Mouse (Mus musculus): ENCODE data around the gene Unc13d.
"Not testable (repeated sequence)": the region's sequence is repeated elsewhere in the genome, so short reads cannot be mapped to it uniquely, and the experiment has no call there.

The Unc13d gene

DNA sequence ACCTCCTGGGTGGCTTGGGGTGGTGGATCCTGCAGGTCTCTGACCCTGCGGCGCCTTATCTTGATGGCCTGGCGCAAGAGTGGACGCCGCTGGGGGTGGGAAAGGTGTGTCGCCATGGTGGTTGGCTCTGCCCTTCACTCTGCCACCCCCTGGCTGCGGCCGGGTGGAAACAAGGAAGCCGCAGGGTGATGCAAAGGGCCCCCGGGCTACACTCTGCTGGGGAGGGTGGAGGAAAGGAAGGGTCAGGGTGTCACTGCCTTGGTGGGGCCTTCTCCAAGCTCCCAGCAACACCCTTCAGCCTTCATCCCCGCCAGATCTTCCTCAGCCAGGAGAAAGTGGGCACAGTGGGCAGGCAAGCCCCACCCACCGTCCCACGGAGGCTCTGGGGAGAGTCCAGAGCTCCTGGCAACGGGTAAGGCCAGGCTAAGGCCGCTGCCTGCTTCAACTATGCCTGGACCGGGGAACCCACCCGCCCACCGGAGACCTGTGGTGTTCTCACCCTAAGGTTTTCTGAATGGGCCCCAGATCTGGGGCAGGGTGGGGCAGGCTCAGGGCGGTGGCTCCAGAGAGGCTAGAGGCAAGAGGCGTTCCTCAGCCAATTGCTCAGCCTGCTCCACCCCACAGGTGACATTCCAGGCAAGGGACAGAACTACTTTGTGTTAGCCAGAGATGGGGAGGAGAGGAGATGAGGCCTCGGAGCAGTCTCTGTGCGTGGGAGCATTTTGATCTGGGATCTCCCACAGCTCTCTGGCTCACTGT lies at the start of gene Unc13d:
Gene Unc13d, minus strand, starts transcription at position 516 of the 759 bp plus-strand sequence.
- DNase-seq: peak; percentile 84 to 90

DNA sequence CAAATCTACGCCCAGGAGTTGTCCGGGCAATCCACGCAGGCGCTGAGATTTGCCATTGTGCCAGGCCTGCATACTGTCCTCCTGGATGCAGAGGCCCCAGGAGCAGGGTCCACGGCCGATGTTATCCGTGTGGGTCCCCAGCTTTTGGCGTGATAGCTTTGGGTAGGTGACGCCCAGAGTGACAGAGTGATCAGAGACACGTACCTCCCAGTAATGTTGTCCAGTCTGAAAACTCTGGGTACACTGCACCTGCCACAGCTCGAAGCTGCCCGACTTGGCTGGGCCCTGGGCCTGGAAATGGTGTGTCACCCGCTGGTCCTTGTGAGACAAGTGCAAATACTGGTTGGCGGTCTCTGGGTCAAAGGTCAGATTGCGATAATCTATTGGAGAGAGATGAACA lies 48.5 kb upstream of the Unc13d start:
- no peak for DNase-seq

DNA sequence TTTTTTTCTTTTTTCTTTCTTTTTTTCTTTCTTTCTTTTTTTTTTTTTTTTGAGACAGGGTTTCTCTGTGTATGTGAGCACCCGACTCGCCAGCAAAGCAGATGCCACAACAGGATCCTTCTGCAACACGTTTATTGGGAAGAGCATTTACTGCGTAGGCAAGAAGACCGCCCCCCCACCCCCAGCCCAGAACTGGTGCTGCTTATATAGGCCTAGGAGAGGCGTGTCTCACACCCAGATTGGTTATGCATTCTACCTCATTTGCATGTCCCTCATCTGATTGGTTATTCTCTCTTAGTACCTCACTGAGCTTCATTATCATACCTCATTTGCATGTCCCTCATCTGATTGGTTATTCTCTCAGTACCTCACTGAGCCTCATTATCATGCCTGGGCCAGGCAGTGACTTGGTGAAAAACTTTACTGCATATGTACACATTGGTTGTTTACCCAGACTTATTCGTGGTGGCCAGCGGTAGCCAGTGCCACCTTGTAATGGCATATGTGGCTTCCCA lies 44.0 kb upstream of the Unc13d start:
- not testable (repeated sequence) for DNase-seq

DNA sequence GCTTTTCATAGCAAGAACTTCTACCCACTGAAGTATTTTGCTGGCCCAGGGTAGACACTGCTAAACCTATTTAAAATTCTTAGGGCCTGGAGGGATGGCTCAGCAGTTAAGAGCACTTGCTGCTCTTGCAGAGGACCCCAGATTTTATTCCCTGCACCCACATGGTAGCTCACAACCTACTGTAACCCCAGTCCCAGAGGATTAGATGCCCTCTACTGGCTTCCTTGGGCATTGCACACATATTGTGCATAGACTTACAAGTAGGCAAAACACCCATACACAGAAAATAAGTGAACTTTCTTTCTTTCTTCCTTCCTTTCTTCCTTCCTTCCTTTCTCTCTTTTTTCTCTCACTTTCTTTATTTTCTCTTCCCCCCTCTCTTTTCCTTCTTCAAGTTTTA lies 40.1 kb upstream of the Unc13d start:
- no peak for DNase-seq

DNA sequence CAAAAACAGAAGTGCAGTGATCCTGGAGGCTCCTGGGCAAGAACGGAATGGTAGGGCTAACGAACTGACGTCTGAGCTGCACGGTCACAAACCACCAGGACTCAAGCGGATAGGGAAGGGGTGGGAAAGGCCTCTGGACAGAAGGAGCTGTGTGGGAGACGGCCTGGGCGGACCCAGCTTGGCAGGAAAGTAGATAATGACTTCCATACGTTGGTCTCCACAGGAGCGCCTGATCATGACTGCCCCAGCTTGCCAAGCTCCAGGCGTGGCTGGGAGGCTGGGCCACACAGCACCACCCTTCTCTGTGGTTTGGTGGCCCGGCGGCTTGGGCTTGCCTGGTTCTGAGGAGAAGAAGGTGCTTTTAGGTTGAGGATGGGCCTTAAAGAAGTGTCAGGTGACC lies 39.5 kb upstream of the Unc13d start:
- no peak for DNase-seq

DNA sequence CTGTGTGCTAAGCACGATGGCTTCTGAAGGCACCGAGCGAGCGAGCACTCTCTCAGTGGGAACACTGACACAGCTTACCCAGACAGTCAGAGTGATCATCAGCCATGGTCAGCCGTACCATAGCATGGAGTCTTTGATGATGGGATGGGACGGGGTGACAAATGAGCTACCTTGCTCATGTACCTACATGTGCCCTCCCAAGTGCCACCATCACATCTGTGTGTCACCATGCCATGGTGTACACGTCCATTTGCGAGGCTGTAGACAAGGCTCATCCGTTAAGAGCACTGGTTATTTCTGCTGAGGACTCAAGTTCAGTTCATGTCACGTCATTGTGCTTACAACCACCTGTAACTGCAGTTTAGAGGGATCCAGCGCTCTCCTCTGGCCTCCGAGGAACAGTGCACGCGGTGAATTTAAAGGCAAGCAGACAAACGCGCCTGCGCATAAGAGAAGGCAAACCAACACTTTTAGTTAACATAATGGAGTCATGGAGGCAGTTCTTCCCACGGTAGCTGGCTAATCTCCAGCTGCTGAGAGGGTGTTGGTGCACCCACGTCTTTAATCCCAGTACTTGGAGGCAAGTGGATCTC lies 33.9 kb upstream of the Unc13d start:
- DNase-seq: no peak

DNA sequence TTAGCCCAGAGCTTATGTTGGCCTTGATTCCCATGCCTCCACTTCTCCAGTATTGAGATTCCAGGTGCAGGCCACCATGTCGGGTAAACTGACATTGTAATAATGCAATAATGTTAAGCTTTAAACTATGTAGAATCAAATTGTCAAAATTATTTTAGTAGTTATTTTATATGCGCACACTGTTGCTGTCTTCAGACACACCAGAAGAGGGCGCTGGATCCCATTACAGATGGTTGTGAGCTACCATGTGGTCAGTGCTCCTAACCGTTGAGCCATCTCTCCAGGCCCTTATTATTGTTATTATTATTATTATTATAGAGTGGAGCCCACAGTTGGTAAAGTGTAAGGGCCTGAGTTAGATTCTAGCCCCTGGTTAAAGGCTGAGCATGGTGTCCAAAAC lies 33.3 kb upstream of the Unc13d start:
- no peak for DNase-seq

DNA sequence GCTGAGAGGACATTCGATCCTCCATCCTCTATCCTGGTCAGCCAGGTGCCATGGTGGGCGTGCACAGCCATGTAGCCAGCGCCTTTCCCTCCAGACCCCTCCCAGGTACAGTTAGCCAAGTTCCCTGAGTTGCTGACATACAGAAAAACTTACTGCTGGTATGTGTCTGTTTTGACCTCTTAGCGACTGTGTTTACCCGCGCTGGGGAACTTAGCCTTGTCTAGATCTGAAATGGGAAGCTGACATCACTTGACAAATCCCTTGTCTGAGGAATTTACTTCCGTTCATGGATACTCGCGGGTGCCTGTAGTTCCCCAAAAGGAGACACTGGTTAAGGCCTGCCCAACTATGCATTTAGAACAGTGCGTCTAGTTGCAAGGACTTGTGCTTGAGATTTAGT lies 32.8 kb upstream of the Unc13d start:
- peak; percentile 56 to 74 for DNase-seq

DNA sequence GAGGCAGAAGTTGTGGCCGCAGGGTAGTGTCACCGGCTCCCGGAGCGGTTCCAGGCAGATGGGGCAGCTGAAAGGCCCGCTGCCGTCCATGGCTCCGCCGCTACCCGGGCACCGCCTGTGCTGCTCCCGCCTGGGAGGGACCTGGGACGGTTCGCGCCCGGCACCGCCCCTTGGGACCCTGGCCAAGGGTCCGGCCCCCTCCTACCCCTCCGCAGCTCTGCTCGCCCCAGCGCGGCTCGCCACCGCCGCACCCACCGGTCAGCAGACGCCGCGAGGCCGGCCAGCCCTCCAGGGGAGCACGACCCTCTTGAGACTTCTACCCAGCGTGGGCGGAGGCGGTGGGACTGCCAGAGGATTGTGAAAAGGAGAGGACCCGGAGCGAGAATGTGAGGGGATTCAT lies 32.4 kb upstream of the Unc13d start:
- DNase-seq: peak; percentile 82 to 86

DNA sequence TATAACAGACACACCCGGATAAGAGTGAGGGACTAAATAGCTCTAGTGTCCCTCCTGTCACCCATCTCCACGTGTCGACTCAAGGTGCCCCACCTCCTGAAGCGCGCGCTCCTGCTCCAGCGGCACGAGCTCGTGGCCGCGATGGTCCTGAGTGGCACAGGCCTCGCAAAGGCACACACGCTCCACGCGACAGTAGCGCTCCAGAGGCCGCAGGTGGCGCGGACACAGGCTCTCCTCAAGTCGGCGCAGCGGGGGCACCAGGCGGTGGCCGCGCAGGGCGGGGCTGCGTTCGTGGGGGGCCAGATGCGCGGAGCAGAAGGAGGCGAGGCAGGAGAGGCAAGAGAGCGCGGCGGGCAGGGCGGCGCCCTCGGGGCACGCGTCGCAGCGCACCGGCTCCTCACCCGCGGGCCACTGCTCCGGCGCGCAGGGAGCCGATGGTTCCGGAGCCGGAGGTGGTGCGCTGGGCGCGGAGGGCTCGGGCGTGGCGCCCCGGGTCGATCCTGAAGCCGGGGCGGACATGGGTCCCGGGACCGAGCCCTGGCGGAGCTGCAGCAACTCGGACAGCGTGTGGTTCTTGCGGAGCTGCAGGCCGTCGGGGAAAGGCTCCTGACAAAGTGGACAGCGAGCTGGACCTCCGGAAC lies 31.8 kb upstream of the Unc13d start:
- peak in 1 of 2 experiments; percentile 32 for DNase-seq

DNA sequence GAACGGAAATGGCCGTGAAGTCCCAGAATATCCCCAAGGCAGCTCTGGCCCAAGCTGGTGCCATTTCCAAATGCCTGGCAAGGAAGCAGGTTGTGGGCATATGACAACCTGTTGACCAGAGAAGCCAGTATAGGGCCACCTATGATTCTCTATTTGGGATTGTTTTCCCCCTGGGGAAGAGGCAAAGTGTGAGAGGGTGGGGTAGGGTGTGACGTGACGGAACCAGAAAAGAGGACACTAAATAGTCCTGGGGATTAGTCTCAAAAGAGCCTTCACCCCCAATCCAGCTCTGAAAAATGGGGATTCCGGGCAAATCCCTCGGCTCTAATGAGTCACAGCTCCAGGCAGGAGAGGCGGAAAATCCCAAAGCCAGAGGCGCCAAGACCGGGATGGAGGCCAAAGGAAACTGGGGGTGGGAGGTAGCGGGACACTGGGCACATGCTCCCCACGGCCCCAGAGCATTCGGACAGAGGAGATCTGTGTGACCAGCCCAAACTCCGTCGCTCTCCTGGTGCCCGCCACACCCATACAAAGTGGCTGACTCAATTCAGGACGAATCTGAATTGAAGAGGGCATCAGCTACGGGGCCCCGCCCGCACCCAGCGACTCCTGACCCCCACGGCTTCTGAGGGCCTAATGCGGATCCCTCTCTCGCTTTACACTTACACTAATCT lies 30.8 kb upstream of the Unc13d start:
- peak; percentile 76 for DNase-seq

DNA sequence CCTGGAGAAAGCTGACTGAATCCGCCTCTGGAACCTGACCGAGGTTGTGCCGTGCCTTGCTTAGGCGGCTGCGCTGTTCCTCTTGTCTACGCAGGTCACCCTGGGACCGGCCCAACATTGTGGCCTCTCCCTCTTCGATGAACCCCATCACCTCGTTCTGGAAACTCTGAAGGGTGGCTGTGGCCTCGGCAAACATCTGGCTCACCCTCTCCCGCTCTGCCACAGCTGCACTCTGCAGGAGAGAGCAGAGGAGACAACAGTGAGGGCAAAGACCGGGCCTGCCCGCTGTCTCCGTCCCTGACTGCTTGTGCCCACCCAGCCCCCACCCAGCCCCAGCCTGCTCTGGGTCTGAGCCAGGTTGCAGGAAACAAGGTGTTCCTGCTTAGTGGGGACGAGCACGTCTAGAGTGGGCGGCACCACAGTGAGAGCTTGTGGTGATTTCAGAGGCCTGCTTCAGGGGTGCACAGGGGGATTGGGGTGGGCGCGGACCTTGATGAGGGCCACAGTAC lies 30.1 kb upstream of the Unc13d start:
- DNase-seq: no peak

DNA sequence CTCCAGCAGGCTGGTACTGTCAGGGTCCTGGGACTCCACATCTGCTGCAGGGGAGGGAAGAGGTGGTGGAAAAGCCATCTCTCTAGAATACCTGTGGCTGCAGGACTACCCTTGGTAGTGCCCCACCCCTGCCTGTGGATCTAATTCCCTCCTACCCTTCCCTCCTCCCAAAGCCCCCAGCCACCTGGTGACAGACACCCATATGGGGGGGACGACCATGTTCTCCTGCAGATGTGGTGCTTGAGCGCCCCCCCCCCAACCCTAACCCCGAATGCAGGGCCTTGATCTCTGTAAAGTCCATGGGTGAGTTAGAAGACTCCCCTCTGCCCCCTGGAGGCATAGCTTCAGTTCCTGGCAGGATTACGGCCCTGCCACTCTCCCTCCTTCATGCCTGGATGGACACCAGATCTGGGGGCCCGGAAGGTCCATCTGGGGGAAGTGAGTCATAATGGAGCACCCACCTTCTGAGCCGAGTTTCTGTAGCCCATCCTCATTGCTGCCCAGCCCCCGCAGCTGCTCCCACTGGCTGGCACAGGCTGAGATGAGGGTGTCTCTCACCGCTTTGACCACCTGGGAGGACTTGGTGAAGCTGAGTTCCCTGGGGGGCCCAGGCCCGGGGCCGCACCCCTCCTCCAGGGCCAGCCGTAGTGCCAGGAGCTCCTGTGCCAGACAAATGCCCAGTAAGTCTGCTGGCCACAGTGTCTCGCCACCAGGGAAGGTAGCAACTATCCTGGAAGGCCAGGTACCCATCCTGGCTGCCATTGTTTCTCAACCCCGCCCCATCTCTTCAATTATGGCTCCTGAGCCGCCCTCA lies 29.4 kb upstream of the Unc13d start:
- DNase-seq: no peak

DNA sequence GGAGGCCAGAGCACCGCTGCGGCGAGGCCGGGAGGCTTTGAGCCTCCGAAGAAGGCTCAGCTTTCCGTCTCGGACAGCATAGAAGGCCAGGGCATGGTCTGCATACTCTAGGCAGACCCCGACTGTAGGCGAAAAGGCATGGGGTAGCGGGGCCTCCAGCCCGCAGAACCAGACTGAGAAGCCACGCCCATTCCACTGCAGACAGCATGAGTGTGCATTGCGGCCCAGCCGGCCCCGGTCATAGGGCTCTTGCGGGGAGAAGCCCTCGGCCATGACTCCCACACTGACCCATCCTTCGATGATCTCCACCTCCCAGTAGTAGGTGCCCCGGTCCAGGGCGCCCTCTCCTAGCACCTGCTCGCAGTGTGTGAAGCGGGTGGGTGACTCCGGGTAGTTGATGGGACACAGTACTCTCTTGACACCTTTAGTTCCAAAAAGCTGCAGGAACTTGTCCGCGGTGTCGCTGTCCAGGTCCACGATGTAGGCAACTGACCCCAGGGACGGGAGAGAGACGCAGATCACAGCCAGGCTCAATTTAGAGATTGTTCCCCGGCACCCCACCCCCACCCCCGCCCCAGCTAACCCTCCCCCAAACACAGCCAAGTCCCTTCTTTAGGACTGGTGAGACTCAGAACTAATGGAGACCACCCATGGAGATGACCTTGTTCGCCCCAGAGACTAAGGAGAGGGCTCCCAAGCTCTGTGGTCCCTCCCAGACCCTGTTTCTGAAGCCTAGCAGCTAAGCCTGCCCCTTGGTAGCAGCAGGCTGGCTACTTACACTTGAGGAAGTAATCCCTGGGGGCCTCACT lies 28.6 kb upstream of the Unc13d start:
- no peak for DNase-seq

DNA sequence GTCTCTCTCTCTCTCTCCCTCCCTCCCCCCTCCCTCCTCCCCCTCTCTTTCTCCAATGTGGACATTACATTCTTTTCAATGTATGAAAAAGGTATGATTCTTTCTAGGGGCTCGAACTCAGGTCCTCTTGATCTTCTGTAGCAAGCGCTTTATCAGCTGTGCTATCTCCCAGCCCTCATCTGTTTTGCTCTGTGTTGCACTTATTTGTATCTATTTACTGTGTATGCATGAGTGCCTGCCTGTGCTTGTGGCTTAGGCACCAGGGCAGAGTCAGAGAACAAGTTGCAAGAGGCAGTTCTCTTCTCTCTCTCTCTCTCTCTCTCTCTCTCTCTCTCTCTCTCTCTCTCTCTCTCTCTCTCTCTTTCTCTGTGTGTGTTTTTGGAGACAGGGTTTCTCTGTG lies 27.3 kb upstream of the Unc13d start:
- DNase-seq: no peak

DNA sequence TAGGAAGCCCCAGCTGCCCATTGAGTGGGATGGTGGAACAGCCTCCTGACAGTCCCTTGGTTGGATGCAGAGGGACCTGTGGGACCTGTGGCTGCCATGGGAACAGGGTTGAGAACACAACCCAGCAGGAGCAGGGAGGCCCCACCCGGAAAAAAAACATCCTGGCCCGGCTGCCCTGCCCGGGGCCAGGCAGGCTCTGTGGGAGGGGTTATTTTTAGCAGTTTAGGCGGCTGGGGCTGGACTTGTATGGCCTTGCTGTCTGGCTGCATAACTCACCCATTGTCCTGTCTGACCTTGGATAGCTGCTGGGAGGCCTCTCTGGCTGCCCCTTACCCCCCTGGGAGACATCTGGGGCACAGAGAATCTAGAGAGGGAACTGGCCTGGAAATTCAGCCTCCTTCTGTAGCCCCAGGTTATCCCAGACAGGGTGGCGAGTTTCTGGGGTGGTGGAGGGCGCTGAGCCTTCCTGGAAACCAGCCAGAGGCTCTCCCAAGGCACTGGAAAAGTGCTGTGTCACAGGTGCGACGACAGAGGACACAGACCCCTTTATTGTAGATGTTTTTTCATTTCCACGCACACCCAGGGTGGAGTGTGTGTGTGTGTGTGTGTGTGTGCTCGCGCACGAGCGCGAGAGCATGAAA lies 26.4 kb upstream of the Unc13d start:
- DNase-seq: peak; percentile 80 to 85

DNA sequence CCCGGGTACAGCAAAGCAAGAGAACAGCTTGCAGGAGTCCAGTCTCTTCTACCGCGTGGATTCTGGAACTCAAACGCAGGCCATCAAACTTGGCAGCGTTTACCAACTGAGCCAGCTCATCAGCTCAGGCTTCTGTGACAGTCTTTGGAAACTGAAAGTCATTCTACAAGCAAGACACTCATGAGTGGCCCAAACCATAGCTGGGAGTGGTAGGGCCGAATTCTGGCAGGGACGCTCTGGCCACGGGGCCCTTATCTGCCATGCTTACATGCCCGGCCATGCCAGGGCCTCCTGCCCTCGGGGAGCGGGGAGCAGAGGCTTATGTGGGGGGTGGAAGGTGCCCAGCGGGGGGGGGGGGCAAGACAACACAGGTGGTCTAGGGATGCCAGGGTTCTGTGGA lies 25.8 kb upstream of the Unc13d start:
- no peak for DNase-seq

DNA sequence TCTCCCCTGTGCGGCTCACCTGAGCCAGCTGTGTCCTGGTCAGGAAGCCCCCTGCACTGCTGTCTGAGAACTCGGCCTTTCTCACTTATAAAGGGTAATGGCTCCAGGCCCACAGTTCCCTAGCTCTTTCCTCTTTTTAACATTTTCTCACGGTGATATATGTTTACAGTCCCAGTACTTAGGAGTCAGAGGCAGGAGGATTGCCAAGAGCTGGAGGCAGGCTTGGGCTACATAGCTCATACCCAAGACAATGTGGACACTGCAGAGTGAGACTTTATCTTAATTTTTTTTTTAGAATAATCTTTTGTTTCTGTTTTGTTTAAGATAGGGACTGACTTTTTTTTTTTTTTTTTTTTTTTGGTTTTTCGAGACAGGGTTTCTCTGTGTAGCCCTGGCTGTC lies 24.7 kb upstream of the Unc13d start:
- no peak for DNase-seq

DNA sequence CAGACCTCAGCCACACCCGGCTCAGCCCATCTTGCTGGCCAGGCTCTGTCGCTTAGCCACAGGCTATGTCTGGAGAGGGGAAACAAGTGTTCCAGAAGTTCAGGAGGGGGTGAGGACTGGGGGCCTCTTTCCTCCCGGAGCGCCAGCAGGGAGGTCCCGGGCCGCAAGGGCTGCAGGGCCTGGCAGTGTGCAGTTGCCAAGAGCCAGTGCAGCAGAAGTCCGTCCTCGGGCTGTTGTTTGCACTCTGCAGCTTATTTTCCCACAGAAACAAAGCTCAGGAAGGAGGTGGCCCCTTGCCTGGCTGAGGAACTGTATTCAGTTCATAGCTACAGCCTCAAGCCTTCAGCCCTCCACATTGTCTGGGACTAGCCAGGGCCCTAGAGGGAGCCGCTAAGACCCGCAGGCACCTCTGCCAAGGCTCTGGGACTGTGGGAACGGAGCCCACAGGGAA lies 24.2 kb upstream of the Unc13d start:
- peak; percentile 48 to 57 for DNase-seq

DNA sequence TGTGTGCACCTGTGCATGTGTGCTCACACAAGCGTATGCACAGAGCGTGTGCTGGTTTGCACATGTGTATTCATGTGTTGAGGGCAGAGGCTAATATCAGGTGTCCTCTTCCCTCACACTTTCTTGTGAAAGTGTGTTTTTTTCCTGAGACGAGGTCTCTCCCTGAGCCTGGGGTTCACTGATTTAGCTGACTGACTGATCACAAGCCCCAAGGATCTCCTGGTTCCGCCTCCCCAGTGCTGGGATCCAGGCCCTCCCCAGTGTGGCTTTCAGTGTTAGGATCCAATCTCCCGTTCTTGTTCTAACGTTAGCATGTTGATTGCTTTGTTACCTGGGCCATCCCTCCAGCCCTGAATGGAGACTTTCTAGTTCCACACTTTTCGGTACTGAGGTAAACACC lies 23.1 kb upstream of the Unc13d start:
- DNase-seq: no peak

DNA sequence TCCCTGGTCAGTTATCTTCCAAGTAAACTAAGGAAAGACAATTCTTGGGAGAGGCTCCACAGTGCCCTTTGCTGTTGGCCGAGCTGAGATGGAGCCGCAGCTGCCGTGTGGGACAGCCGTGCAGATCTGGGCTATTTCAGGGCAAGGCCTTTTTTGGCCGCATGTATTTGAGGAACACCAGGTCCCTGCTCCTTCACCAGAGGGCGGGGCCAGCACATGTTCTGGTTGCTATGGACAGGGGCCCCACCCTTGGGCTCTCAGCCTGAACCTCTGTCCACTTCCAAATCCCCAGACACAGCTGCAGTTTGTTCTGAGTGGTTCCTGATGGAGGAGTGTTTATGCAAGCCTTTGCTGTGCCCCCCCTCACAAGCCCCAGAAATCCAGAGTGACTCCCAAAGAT lies 22.6 kb upstream of the Unc13d start:
- DNase-seq: peak; percentile 83 to 87

Measured in lung, adult 18-20 months (tissue).